Mouse (Mus musculus) limb, embryonic 13.5 days (tissue): ENCODE results near the gene Garem2. TPM values are rescaled to one million over a fixed set of nuclear protein-coding genes. Genes with fewer than 3 reads are reported as not detected.
A peak's percentile ranks its signal among the peaks of the same experiment; 100 is the strongest.

Experiments
- ATAC-seq: fragments of 200-750 bp; cut with Nextera tagmentation; 2 replicates; pipeline ENCODE4 v1.8.0; 2017; ENCODE audit warnings: low read depth, moderate number of reproducible peaks, moderate TSS enrichment; ENCODE audit not compliant: low FRiP score
- H3K27ac ChIP-seq: fragments of 300-500 bp; sonication (generic); 2 replicates; pipeline ENCODE4 v1.5.1; 2015; ENCODE audit warnings: inconsistent platforms, mild to moderate bottlenecking, moderate library complexity
- H3K27me3 ChIP-seq: fragments of 300-500 bp; sonication (generic); 2 replicates; pipeline ENCODE4 v1.6.1; 2015; ENCODE audit warnings: mild to moderate bottlenecking, inconsistent platforms
- H3K36me3 ChIP-seq: fragments of 300-500 bp; sonication (generic); 2 replicates; pipeline ENCODE4 v1.6.1; 2015; ENCODE audit warnings: inconsistent platforms, mild to moderate bottlenecking, moderate library complexity
- H3K4me1 ChIP-seq: fragments of 300-500 bp; sonication (generic); 2 replicates; pipeline ENCODE4 v1.6.1; 2015; ENCODE audit warnings: inconsistent platforms
- H3K4me2 ChIP-seq: fragments of 300-500 bp; sonication (generic); replicated peaks from 2 replicates; pipeline ENCODE4 v1.6.1; 2015; ENCODE audit warnings: inconsistent platforms, mild to moderate bottlenecking, moderate library complexity
- H3K4me3 ChIP-seq: fragments of 300-500 bp; sonication (generic); 2 replicates; pipeline ENCODE4 v1.5.1; 2015; ENCODE audit warnings: moderate library complexity, mild to moderate bottlenecking, inconsistent platforms
- H3K9ac ChIP-seq: fragments of 300-500 bp; sonication (generic); 2 replicates; pipeline ENCODE4 v1.6.1; 2015; ENCODE audit warnings: mild to moderate bottlenecking, inconsistent platforms
- H3K9me3 ChIP-seq: fragments of 300-500 bp; sonication (generic); 2 replicates; pipeline ENCODE4 v1.6.1; 2016; ENCODE audit warnings: inconsistent platforms
- WGBS: fragments of 180-500 bp; shearing (Covaris S2); methylation state at CpG from one replicate; pipeline ENCODE4 v1.1.7; 2015; 5-methylcytosine and 5-hydroxymethylcytosine counted together
- polyA plus RNA-seq: library from polyadenylated mRNA; unstranded; fragments of >200 nt; fragmentation: Nextera tagmentation; extraction: Ambion mirVana; gene quantifications from 2 replicates; pipeline ENCODE4 v1.2.1, GENCODE M21; 2015

The Garem2 gene
- polyA plus RNA-seq, 1 experiment from 2014 or later, result 0.57 TPM

DNA sequence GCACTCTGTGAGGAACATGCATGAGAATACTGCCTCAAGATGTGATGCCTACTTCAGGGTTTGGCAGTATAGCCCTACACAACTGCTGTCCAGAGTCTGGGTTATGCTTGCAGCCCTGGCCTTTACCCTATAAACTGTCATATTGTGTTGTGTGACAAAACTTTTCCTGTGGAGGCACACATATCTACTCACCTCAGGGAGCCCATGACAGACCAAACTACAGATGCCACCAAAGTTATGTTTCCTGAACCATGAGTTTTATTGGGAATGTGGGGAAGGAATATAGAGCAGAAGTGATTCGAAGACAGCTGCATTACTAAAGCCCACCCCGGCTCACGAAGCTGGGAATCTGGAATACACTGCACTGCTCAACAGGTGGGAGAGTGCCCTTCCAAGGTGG is 1.6 kb upstream of the Garem2 start:
- no peak overlapping the region for H3K9ac ChIP-seq
- H3K9me3 ChIP-seq, result no peaks in the 10 kb centered on the region
- H3K4me2 ChIP-seq, result no peak overlapping the region
- peaks cover 59% of the 10 kb centered on the region for H3K27me3 ChIP-seq
- no peak for ATAC-seq
- H3K27ac ChIP-seq, result no peak overlapping the region
- peaks cover 29% of the 10 kb centered on the region for H3K4me1 ChIP-seq
- no peak overlapping the region for H3K4me3 ChIP-seq
- WGBS, result 72% methylated on average over 3 of the region's 3 CpGs
- H3K36me3 ChIP-seq, result no peaks in the 10 kb centered on the region

DNA sequence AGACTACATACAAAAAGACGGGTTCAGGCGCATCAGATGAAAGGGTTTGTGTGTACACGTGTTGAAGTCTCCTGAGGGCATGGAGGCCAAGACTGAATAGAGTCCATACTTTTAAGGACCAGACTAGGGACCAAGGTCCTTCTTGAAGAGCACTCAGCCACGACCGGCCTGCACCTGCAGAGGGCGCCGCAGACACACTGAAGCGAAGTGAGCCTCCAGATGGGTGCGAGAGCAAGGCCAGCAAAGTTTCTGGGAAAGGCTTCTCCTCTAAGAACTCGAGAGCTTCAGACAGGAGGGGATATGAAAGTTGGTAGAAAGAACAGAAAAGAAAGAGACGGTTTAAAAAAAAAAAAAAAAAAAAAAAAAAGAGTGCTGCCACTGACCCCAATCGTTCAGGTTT is 622 bp upstream of the Garem2 start:
- Histone ChIP-seq H3K9me3 (no peaks in the 10 kb centered on the region), H3K4me1 (peaks cover 29% of the 10 kb centered on the region), H3K9ac (no peak overlapping the region; the same call in 1 of the 2 replicates), H3K4me2 (peak overlapping the region; percentile 95), H3K4me3 (peak overlapping the region; percentile 55), H3K27ac (no peak overlapping the region), H3K36me3 (no peaks in the 10 kb centered on the region), H3K27me3 (peaks cover 67% of the 10 kb centered on the region)
- WGBS, result 1% methylated on average over 12 of the region's 12 CpGs
- ATAC-seq, result no peak

DNA sequence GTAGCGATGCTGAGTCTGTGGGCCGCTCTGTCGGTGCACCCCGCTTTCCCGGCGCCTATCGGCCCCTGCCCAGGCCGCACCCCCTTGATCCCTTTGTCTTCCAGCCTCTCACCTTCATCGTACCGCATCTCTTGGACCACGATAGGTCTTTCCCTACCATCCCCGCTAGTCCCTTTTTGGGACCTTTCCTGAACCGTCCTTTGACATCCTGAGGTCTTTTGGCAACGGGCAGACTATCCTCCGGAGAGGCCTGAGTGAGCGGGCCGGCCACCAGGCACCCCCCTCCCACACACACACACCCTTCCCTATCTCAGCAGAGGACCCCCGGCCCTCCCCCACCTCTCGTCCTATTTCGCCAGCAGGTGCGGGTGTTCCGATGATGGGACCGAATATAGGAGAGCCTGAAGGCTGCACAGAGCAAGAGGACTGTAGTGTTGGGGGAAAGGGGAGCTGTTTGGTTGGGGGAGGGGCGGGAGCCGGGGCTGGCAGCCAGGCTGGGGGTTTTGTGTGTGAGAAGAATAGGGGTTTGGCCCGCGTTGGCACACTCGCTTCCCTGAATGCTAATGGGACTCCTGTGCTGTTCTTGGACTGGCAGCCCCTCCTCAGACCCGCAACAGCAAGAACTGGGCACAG is 823 bp downstream of the Garem2 start, which contains the start of gene 3110082J24Rik:
3110082J24Rik (minus strand) TSS at position 419 of the 633 bp plus-strand sequence.
- WGBS, result 2% methylated on average over 29 of the region's 29 CpGs
- no peaks in the 10 kb centered on the region for H3K36me3 ChIP-seq

DNA sequence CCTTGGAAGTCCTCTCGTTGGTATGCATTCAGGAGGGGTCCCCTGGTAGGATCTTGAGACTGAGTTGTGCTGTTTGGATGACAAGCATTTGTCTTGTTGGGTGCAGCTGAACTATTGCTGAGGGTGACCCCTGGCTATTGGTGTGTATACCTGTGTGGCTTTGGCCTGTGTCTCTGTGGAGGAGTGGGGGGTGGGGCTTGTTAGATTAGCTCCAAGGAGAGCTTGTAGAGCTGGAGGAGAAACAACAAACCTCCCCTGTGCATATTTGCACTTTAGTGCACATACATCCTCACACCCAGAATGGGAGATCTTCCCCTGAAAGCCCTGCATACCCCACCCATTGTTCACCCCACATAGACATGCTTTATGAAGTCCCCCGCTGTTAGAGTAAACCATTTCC is 1.8 kb downstream of the Garem2 start:
- no peak overlapping the region for H3K4me2 ChIP-seq
- H3K36me3 ChIP-seq, result no peaks in the 10 kb centered on the region
- ATAC-seq, result no peak
- H3K27ac ChIP-seq, result no peak overlapping the region
- H3K9me3 ChIP-seq, result no peaks in the 10 kb centered on the region
- no peak overlapping the region for H3K4me3 ChIP-seq
- H3K27me3 ChIP-seq, result peaks cover 91% of the 10 kb centered on the region
- 17% methylated on average over 2 of the region's 2 CpGs for WGBS
- peaks cover 46% of the 10 kb centered on the region for H3K4me1 ChIP-seq
- no peak overlapping the region for H3K9ac ChIP-seq

More for the DNA sequence above, 823 bp downstream of the Garem2 start, which contains the start of gene 3110082J24Rik:
- Histone ChIP-seq H3K27ac (no peak within 1 kb of the TSS), H3K9ac (peak within 1 kb of the TSS; percentile 67), H3K27me3 (peaks cover 81% of the 10 kb centered on the region), H3K4me3 (peak within 1 kb of the TSS; percentile 55), H3K4me2 (peak within 1 kb of the TSS; percentile 95), H3K4me1 (peaks cover 36% of the 10 kb centered on the region), H3K9me3 (no peaks in the 10 kb centered on the region)
- no peak for ATAC-seq

DNA sequence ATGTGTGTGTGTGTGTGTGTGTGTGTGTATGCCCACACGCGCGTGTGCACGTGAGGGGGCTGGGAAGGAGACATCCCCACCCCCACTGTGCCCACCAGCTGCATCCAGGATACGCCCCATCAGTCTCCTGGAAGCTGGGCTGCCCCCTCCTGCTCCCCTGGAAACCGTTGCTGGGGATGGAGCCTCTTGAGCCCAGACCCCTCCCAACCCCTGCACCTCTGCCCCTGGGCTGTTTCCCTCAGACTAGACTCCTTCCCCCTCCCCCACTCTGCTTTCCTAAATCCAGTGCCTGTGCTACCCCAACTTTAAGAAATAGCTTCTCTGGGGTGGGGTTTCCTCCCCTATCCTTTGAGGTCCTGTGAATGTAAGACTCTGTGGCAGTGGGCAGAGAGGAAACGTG is 2.2 kb downstream of the Garem2 start:
- Histone ChIP-seq H3K4me1 (peaks cover 47% of the 10 kb centered on the region), H3K4me2 (no peak overlapping the region), H3K9ac (no peak overlapping the region), H3K4me3 (no peak overlapping the region), H3K27ac (no peak overlapping the region), H3K36me3 (no peaks in the 10 kb centered on the region), H3K9me3 (no peaks in the 10 kb centered on the region), H3K27me3 (peaks cover 95% of the 10 kb centered on the region)
- WGBS, result 5% methylated on average over 7 of the region's 7 CpGs
- no peak for ATAC-seq

DNA sequence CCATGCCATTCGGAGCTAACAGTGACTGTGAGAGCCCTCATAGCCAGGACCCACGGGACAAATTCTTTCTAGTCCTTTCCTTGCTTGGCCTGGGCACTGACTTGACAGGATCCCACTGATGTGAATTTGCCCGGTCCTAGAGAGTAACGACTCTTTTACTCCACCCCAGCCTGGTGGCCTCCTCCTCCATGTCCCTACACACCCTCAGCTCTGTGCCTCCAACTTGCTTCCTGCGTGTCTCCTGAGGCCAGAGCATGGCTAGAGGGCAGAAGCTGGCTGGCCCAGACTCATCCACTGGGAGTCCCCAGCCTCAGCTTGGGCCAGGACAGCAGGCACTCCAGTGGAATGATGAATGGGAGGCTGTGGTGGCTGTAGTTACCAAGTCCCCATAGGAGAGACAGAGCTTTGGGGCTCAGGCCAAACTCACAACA is 2.7 kb downstream of the Garem2 start:
- Histone ChIP-seq H3K27me3 (peaks cover 95% of the 10 kb centered on the region), H3K4me2 (no peak overlapping the region), H3K36me3 (no peaks in the 10 kb centered on the region), H3K9me3 (no peaks in the 10 kb centered on the region), H3K9ac (peak overlapping the region; percentile 19; the same call in 1 of the 2 replicates), H3K27ac (no peak overlapping the region), H3K4me3 (no peak overlapping the region), H3K4me1 (peaks cover 47% of the 10 kb centered on the region)
- WGBS, result 7% methylated on average over 5 of the region's 5 CpGs
- ATAC-seq, result no peak

DNA sequence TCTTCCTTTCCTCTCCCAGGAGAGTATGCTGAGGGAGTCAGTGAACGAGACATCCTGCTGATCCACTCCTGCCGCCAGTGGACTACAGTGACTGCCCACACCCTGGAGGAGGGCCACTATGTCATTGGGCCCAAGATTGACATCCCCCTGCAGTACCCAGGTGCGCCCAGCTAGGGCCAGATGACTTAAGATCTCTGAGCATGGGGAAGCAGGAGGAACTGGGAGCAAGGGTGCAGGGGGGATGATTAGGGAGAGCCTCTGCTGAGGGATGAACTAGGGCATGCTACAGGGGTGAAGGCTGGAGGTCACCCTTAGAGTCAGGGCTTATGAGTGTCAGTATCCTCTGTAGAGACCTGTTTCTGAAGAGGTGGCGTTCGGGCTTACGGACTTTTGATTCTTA is 3.3 kb downstream of the Garem2 start:
- H3K9ac ChIP-seq, result no peak overlapping the region
- ATAC-seq, result no peak
- H3K4me3 ChIP-seq, result no peak overlapping the region
- peaks cover 47% of the 10 kb centered on the region for H3K4me1 ChIP-seq
- no peaks in the 10 kb centered on the region for H3K36me3 ChIP-seq
- no peak overlapping the region for H3K27ac ChIP-seq
- WGBS, result 74% methylated on average over 6 of the region's 6 CpGs
- H3K4me2 ChIP-seq, result no peak overlapping the region
- no peaks in the 10 kb centered on the region for H3K9me3 ChIP-seq
- H3K27me3 ChIP-seq, result peaks cover 95% of the 10 kb centered on the region

DNA sequence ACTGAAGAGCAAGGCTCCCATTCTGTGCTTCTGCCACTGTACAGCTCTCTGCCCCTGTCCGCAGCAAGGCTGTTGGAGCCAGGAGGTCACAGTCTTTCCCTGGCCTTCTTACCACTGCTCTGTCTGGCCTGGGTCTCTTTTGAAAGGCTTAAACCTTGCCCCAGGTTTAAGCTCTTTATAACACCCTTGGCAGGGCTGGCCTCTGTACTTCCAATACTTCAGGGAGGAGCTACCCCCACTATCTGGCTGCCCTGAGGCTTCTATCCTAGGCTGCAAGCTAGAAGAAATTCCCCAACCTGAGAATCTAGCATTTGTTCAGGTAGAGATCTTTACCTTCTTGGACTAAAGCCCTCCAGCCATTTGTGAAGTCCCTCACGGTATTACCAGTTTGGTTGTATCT is 4.9 kb downstream of the Garem2 start:
- Histone ChIP-seq H3K27me3 (peaks cover 97% of the 10 kb centered on the region), H3K36me3 (no peaks in the 10 kb centered on the region), H3K9me3 (no peaks in the 10 kb centered on the region), H3K4me3 (no peak overlapping the region), H3K4me2 (no peak overlapping the region), H3K9ac (no peak overlapping the region), H3K4me1 (peaks cover 52% of the 10 kb centered on the region), H3K27ac (no peak overlapping the region)
- WGBS, result 33% methylated on average over 2 of the region's 2 CpGs
- ATAC-seq, result no peak

DNA sequence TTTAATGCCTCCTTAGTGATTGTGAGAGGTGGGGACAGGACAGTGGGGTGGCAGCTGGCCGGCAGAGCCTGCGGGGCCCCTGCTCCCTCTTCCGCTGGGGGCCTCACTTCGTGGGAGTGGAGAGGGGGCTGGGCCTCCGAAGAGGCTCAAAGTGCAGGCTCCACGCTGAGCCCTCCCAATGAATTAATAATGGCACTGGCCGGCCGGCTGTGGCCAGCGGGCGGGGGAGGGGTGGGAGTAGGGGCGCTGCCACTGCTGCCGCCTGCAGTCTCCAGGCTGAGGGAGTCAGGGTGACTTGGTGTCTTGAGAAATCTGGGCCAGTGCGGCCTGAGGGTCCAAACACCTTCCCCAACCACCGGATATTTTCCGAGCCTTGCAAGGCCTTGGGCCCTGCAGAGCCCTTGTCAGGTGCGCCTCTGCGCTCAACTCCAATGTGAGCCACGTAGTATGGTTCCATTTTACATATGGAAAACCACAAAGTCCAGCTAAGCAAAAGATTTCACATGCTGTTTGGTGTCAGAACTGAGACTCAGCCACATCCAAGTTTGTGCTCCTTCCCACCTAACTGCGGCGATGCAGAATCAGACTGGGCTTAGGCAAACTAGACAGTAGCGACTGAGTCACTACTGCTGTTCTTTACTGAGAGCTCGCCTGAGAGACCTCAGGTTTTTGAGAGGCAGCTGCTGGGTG is 5.6 kb downstream of the Garem2 start:
- no peak overlapping the region for H3K27ac ChIP-seq
- peak overlapping the region; percentile 7 for H3K4me3 ChIP-seq
- WGBS, result 7% methylated on average over 22 of the region's 22 CpGs
- peak overlapping the region; percentile 58 for H3K4me2 ChIP-seq
- peak overlapping the region; percentile 31; the same call in 1 of the 2 replicates for H3K9ac ChIP-seq
- ATAC-seq, result no peak
- no peaks in the 10 kb centered on the region for H3K36me3 ChIP-seq
- peaks cover 97% of the 10 kb centered on the region for H3K27me3 ChIP-seq
- H3K4me1 ChIP-seq, result peaks cover 47% of the 10 kb centered on the region
- H3K9me3 ChIP-seq, result no peaks in the 10 kb centered on the region

DNA sequence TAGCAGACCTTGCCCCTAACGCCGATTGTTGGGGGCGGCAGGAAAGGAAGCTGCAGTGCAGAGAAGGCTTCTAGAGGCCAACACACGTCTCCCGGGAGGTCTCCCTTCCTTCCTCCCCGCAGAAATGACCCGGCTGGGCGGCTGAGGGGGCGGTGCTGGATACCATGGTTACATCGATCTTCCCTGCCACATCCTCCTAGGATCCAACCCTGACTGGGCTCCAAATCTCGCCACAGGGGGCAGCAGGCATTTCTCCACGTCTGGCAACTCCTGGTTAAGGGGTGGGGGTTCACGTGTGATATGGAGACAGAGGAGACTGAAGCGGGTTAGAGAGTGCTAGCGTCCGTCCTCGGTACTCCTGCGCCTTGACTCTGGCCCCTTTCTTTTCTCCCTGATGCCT is 6.2 kb downstream of the Garem2 start:
- Histone ChIP-seq H3K9ac (peak overlapping the region; percentile 31; the same call in 1 of the 2 replicates), H3K36me3 (no peaks in the 10 kb centered on the region), H3K4me3 (peak overlapping the region; percentile 7), H3K9me3 (no peaks in the 10 kb centered on the region), H3K27me3 (peaks cover 97% of the 10 kb centered on the region), H3K4me2 (peak overlapping the region; percentile 58), H3K4me1 (peaks cover 41% of the 10 kb centered on the region), H3K27ac (no peak overlapping the region)
- 4% methylated on average over 18 of the region's 18 CpGs for WGBS
- ATAC-seq, result 0 out of 2 replicates have a peak, but pooled peaks have one; percentile 4

DNA sequence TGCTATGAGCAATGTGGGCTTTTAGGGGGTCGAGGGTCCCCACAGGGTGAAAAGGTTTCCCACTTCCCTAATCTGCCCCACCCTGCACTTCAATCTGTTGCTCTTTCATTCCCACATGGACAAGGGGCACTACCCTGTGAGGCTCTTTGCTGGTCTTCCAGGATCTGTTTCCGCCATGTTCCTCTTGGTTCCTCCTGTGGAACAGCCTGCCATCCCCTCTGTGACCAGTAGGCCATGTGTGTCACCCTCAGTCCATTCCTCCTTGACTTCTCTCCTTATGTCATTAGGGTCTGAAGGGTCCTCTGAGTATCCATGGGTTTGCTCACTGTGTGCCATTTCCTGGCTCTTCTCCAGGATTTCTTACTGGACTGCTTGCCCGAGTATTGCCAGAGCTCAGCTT is 6.8 kb downstream of the Garem2 start:
- H3K27ac ChIP-seq, result no peak overlapping the region
- H3K4me3 ChIP-seq, result no peak overlapping the region
- H3K4me2 ChIP-seq, result no peak overlapping the region; the same call in 1 of the 2 replicates
- peaks cover 5% of the 10 kb centered on the region for H3K36me3 ChIP-seq
- no peak for ATAC-seq
- 74% methylated on average over 3 of the region's 3 CpGs for WGBS
- peaks cover 96% of the 10 kb centered on the region for H3K27me3 ChIP-seq
- no peaks in the 10 kb centered on the region for H3K9me3 ChIP-seq
- H3K4me1 ChIP-seq, result peaks cover 38% of the 10 kb centered on the region
- no peak overlapping the region for H3K9ac ChIP-seq

DNA sequence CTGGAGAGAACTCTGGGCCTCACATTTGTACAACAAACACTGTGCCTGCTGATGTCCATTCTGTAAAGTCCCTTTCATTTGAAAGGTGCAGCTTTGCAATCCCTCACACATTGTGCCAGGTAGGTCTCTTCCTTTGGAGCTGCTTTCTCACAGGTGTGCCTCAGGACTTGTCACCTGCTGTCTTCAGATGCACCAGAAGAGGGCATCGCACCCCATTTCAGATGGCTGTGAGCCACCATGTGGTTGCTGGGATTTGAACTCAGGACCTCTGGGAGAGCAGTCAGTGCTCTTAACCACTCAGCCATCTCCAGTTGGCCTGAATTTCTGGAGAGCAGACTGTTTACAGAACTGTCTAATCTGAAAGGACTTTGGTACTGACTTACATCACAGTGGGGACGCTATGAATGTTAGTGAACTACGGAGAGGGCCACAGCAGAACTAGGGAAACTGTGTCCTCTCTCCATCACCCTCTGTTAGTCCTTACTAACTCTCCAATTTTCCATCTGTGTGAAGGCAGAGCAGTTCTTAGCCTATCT is 7.6 kb downstream of the Garem2 start:
- WGBS, result 78% methylated on average over 3 of the region's 3 CpGs
- Histone ChIP-seq H3K4me2 (no peak overlapping the region), H3K9me3 (no peaks in the 10 kb centered on the region), H3K36me3 (peaks cover 12% of the 10 kb centered on the region), H3K27ac (no peak overlapping the region), H3K27me3 (peaks cover 88% of the 10 kb centered on the region), H3K4me3 (no peak overlapping the region), H3K4me1 (peaks cover 30% of the 10 kb centered on the region), H3K9ac (no peak overlapping the region)
- no peak for ATAC-seq
